Mouse (Mus musculus) heart, adult 11 months (tissue): ENCODE data around the gene Gm10717.
"Not testable (repeated sequence)": the region's sequence is repeated elsewhere in the genome, so short reads cannot be mapped to it uniquely, and the experiment has no call there.

Experiments
- DNase-seq: peaks from one replicate; pipeline ENCODE4 v3.0.0; 2022

The Gm10717 gene

GRCm38 (mm10) chr9:3026136-3026535 is 919 bp downstream of the Gm10717 start:
- DNase-seq = not testable (repeated sequence)

GRCm38 (mm10) chr9:3026741-3027140 is 1.5 kb downstream of the Gm10717 start:
- DNase-seq = not testable (repeated sequence)

GRCm38 (mm10) chr9:3027200-3027599 is 2.0 kb downstream of the Gm10717 start:
- not testable (repeated sequence) for DNase-seq

- peak; percentile 89 for DNase-seq
These were observed 4.2 kb downstream of the Gm10717 start for GRCm38 (mm10) chr9:3029276-3030000.

GRCm38 (mm10) chr9:3030677-3031318 is 5.6 kb downstream of the Gm10717 start:
- not testable (repeated sequence) for DNase-seq

- not testable (repeated sequence) for DNase-seq
These were observed 9.1 kb downstream of the Gm10717 start, which contains the start of gene Gm17535 for GRCm38 (mm10) chr9:3034299-3034698. Gene Gm17535, plus strand, starts transcription at chr9:3034599.

- DNase-seq = not testable (repeated sequence)
These were observed 11.4 kb downstream of the Gm10717 start, which contains the start of gene Gm10715 for GRCm38 (mm10) chr9:3036577-3036976. Gene Gm10715, plus strand, starts transcription at chr9:3036877.

- not testable (repeated sequence) for DNase-seq
These were observed 12.9 kb downstream of the Gm10717 start for GRCm38 (mm10) chr9:3038161-3038560.
